Mouse (Mus musculus): ENCODE measurements around the gene Ube2h. TPM values are rescaled to one million over a fixed set of nuclear protein-coding genes. Genes with fewer than 3 reads are reported as not detected.
"Not testable (repeated sequence)": the region's sequence is repeated elsewhere in the genome, so short reads cannot be mapped to it uniquely, and the experiment has no call there.

The Ube2h gene
- polyA plus RNA-seq, 1 experiment from 2014 or later: 69.3 TPM

DNA sequence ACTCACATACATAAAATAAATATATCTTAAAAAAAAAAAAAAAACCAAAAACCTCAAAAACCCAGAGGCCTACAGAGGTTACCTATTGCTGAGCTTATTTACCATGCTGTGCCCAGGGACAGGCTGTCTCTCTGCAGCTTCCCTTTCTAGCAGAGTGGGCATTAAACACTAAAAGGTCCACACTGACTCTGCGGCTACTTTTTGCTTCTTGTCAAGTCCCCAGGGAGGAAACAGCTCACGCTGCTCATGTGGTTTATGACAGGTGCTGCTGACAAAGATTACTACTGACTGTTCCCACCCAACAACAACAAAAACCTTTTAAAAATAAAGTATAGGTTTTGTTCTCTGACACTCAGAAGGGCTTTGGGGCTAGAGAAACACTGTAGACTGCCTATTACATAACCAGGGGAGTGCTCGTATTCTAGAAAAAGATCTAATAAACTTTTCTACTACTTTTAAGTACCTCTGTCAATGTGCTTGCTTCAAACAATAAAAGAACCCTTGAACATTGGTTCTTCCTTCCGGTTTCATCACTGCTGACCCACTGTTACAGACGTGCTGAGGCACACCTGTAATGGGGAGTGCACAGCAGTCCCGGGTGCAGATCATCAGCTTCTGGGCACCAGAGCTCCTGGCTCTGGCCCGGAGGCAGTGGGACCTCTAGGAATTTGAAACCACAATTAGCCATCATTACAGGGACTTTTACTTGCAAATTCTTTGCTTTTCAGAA, 77.2 kb downstream of the Ube2h start:
- ATAC-seq (ENCODE audit: insufficient number of reproducible peaks, low FRiP score): no peak
- H3K36me3 ChIP-seq: peaks cover 36% of the 10 kb centered on the region
- H3K4me2 ChIP-seq: no peak overlapping the region
- H3K9me3 ChIP-seq (replicated peaks): no peaks in the 10 kb centered on the region
- peaks cover 25% of the 10 kb centered on the region for H3K4me1 ChIP-seq (replicated peaks)
- no peaks in the 10 kb centered on the region for H3K27me3 ChIP-seq (replicated peaks)
- no peak overlapping the region for H3K9ac ChIP-seq
- H3K27ac ChIP-seq (ENCODE audit: poor library complexity, severe bottlenecking): no peak overlapping the region
- 82% methylated on average over 7 of the region's 7 CpGs for WGBS
- no peak overlapping the region for H3K4me3 ChIP-seq

DNA sequence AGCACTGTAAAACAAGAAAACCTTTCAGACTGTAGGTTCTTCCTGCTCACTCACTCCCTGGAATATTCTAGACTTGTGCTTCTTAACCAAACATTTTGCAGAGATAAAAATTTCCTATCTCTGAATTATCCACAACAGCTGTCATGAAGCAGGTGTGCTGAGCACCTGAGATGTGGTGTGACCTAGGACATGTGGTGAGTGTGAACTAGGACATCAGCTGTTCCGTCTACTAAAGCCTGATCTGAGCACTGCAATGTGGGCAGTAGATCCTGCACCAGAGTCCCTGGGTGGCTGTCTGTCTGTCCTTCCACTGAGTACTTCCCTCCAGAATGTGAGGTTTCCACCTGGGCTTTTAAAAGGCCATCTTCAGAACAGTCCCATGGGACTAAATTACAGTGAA, 79.6 kb downstream of the Ube2h start:
- 79% methylated on average over 1 of the region's 1 CpGs for WGBS
- Histone ChIP-seq H3K27ac (ENCODE audit: poor library complexity, severe bottlenecking) (no peak overlapping the region), H3K9me3 (replicated peaks) (no peaks in the 10 kb centered on the region), H3K9ac (no peak overlapping the region), H3K4me3 (no peak overlapping the region), H3K4me1 (replicated peaks) (peaks cover 10% of the 10 kb centered on the region), H3K27me3 (replicated peaks) (no peaks in the 10 kb centered on the region), H3K4me2 (no peak overlapping the region), H3K36me3 (peaks cover 49% of the 10 kb centered on the region)
- no peak for ATAC-seq (ENCODE audit: insufficient number of reproducible peaks, low FRiP score)

DNA sequence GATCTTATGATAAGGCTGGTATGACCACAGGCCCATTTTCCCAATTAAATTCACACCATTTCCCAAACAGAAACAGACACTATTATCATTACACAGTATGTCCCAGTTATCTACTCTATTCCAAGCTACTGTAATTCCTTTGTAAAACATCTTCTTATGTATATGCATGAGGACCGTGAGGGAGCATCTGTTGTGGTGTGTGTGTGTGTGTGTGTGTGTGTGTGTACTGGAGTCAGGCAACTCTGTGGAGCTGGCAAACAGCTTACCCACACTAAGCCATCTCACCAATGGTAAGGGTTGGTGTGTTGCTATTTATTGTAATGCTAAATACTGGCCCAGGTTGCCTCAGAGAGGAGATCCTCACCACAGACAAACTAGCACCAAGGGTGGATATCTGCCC, 82.0 kb downstream of the Ube2h start:
- no peaks in the 10 kb centered on the region for H3K27me3 ChIP-seq (replicated peaks)
- H3K27ac ChIP-seq (ENCODE audit: poor library complexity, severe bottlenecking): no peak overlapping the region
- 89% methylated on average over 1 of the region's 1 CpGs for WGBS
- no peaks in the 10 kb centered on the region for H3K9me3 ChIP-seq (replicated peaks)
- no peak overlapping the region for H3K4me3 ChIP-seq
- H3K9ac ChIP-seq: no peak overlapping the region
- peaks cover 60% of the 10 kb centered on the region for H3K36me3 ChIP-seq
- H3K4me1 ChIP-seq (replicated peaks): peaks cover 3% of the 10 kb centered on the region; the same call in 1 of the 2 replicates
- ATAC-seq (ENCODE audit: insufficient number of reproducible peaks, low FRiP score): no peak
- H3K4me2 ChIP-seq: no peak overlapping the region

DNA sequence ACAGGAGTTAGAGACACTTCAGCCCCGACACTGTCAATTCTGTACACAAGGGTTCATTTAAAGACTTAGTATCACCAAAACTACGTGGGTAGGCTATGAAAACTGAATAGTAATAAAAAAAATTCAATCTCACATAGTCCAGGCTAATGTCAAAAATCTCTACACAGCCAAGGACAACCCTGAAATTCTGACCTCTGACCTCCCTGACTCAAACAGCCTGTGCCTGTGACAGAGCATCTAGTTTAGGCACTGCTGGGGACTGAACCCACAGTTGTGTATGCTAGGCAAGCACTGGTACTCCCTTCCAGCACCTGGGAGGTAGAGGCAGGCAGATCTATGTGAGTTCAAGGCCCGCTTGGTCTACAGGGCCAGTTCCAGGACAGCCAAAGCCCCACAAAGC, 86.8 kb downstream of the Ube2h start:
- no peak for ATAC-seq (ENCODE audit: insufficient number of reproducible peaks, low FRiP score)
- WGBS: 91% methylated on average over 3 of the region's 3 CpGs
- no peak overlapping the region for H3K9ac ChIP-seq

DNA sequence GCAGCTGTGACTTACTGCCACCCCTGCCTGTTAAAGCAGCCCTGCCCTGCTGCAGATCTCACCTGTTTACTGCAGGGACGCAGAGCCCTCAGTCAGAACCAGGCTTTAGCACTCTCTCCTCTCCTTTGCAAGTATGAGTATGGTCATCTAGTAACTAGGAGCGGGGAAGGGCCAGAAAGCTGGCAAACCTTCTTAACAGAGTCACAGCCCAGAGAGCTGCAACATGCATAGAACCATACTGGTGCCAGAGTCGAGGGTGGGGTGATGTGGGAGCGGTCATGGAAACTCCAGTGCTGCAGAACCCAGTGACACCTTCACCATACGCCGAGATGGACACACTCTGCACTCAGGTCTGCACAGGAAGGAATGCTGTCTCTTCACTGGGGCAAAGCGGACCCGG, 91.9 kb downstream of the Ube2h start:
- Histone ChIP-seq H3K27me3 (replicated peaks) (no peaks in the 10 kb centered on the region), H3K4me2 (no peak overlapping the region), H3K9ac (no peak overlapping the region), H3K9me3 (replicated peaks) (no peaks in the 10 kb centered on the region), H3K36me3 (peaks cover 21% of the 10 kb centered on the region), H3K4me1 (replicated peaks) (no peaks in the 10 kb centered on the region), H3K27ac (ENCODE audit: poor library complexity, severe bottlenecking) (no peak overlapping the region), H3K4me3 (no peak overlapping the region)
- WGBS: 85% methylated on average over 8 of the region's 8 CpGs
- ATAC-seq (ENCODE audit: insufficient number of reproducible peaks, low FRiP score): no peak

More for the DNA sequence above, 86.8 kb downstream of the Ube2h start:
- H3K9me3 ChIP-seq (replicated peaks): no peaks in the 10 kb centered on the region
- H3K4me1 ChIP-seq (replicated peaks): no peaks in the 10 kb centered on the region; the same call in 1 of the 2 replicates
- H3K4me2 ChIP-seq: no peak overlapping the region
- peaks cover 45% of the 10 kb centered on the region for H3K36me3 ChIP-seq
- H3K27me3 ChIP-seq (replicated peaks): no peaks in the 10 kb centered on the region
- no peak overlapping the region for H3K27ac ChIP-seq (ENCODE audit: poor library complexity, severe bottlenecking)
- H3K4me3 ChIP-seq: no peak overlapping the region

DNA sequence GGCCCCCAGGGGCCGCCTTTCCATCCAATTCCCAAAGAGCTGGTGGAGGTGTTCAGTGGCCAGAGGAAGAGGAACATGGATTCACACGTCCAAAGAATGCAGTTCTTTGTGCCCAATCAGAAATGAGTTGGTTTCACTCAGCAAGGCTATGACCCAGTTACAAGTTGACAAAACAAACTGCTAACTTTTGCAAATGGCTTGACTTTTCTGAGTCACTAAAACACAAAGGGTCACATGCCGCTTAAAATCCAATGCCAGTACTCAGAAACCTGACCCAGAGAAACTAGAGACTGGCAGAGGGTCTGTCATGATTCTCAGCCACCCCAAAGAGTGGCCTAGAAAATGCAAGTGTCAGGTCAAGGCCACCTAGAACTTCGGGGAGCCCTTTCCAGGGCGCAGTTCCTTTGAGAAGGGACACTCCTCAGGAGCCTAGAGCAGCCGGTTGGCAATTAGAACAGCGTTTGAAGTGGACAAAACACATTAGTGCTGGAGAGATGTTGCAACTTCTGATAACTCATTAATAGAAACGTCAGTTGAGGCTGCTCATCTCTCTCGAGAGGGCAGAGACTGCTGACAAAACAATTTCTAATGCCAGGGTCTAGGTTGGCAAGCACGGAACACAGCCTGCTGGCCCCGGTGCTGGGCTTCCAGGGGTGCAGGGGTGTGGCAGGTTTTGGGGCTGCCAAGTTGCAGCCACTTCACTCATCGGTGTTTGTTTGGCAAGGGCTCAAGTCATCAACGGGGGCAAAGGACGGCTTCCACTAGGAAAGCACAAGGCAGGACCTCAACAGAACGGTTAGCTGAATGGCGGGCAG, 92.5 kb downstream of the Ube2h start:
- WGBS: 76% methylated on average over 16 of the region's 16 CpGs
- H3K9ac ChIP-seq: no peak overlapping the region
- peaks cover 21% of the 10 kb centered on the region for H3K36me3 ChIP-seq
- H3K4me2 ChIP-seq: no peak overlapping the region
- H3K27me3 ChIP-seq (replicated peaks): no peaks in the 10 kb centered on the region
- no peak for ATAC-seq (ENCODE audit: insufficient number of reproducible peaks, low FRiP score)
- H3K9me3 ChIP-seq (replicated peaks): no peaks in the 10 kb centered on the region
- no peaks in the 10 kb centered on the region for H3K4me1 ChIP-seq (replicated peaks)
- H3K4me3 ChIP-seq: no peak overlapping the region
- no peak overlapping the region for H3K27ac ChIP-seq (ENCODE audit: poor library complexity, severe bottlenecking)

DNA sequence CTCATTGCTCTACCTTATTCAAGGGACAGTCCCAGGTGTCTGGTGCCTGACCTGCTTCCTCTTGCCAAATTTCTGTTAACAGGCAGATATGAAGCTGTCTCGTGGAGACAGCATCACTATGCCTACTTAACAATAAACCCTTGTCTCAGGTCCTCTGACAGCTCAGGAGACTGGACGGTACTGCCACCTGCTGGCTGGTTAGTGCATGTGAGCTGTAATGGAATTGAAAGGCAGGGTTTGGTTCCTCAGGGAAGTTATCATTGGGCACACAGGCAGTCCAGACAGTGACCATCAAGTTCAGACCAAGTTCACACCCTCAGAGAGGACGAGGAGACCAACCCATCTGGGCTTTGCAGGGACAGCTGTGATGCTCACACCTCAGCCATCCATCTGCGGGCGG, 93.6 kb downstream of the Ube2h start:
- no peak overlapping the region for H3K4me3 ChIP-seq
- H3K4me1 ChIP-seq (replicated peaks): peaks cover 2% of the 10 kb centered on the region
- H3K27me3 ChIP-seq (replicated peaks): no peaks in the 10 kb centered on the region
- H3K9me3 ChIP-seq (replicated peaks): no peaks in the 10 kb centered on the region
- H3K27ac ChIP-seq (ENCODE audit: poor library complexity, severe bottlenecking): no peak overlapping the region
- H3K4me2 ChIP-seq: no peak overlapping the region
- ATAC-seq (ENCODE audit: insufficient number of reproducible peaks, low FRiP score): peak; percentile 33; the same call in 1 of the 2 replicates
- peaks cover 20% of the 10 kb centered on the region for H3K36me3 ChIP-seq
- 32% methylated on average over 5 of the region's 5 CpGs for WGBS
- no peak overlapping the region for H3K9ac ChIP-seq

DNA sequence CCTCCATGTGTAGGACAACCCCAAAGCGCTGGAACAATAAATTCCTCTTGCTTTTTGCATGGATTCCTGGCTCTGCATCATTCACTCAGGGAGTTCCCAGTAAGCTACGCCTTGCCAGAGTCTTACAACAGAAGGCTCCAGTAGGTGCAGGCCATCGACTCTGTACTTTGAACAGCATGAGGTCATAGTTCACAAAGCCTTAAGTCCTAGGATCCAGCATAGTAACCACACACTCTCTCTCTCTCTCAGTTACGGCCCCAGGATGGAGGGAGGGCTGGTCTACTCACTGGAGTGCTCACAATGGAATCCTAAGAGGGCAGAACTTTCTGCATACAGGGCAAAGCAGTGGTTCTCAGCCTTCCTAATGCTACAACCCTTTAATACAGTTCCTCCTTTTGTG, 95.5 kb downstream of the Ube2h start:
- no peaks in the 10 kb centered on the region for H3K27me3 ChIP-seq (replicated peaks)
- no peak overlapping the region for H3K4me2 ChIP-seq
- H3K9me3 ChIP-seq (replicated peaks): no peaks in the 10 kb centered on the region
- H3K4me1 ChIP-seq (replicated peaks): peaks cover 4% of the 10 kb centered on the region
- no peak overlapping the region for H3K27ac ChIP-seq (ENCODE audit: poor library complexity, severe bottlenecking)
- no peak for ATAC-seq (ENCODE audit: insufficient number of reproducible peaks, low FRiP score)
- H3K9ac ChIP-seq: no peak overlapping the region
- H3K36me3 ChIP-seq: peaks cover 11% of the 10 kb centered on the region; the same call in 1 of the 2 replicates
- no peak overlapping the region for H3K4me3 ChIP-seq
- 63% methylated on average over 4 of the region's 4 CpGs for WGBS

DNA sequence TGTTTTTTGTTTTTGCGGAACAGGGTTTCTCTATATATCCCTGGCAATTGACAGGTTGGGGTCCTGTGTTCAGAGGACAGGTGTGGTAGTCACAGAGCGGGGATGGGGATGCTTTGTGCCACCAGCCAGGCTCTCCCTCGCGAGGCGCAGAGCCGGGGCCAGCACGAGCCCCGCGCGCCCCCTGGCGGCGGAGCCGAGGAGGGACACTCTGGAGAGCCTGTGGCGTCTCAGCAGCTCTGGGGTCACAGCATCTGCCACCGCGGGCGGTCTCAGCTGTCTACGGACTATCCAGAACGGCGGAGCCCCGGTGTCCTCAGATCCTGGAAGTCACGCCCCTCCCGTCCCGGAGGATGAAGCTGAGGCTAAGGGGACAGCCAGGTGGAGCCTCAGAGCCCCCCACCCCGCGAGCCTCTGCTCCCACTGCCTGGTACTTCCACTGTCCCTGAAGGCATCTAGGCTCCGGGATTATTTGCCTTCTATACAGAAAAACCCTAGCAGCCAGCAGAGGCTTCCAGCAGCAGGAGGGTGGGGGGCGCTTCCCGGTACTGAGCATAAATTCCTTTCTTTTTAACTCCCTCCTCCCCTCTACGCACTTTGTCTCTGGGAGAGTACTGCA, 98.6 kb downstream of the Ube2h start:
- no peak overlapping the region for H3K27ac ChIP-seq (ENCODE audit: poor library complexity, severe bottlenecking)
- H3K4me3 ChIP-seq: peak overlapping the region; percentile 12; the same call in 1 of the 2 replicates
- H3K9me3 ChIP-seq (replicated peaks): no peaks in the 10 kb centered on the region
- WGBS: 7% methylated on average over 30 of the region's 30 CpGs
- no peaks in the 10 kb centered on the region for H3K27me3 ChIP-seq (replicated peaks)
- H3K9ac ChIP-seq: no peak overlapping the region
- H3K4me2 ChIP-seq: peak overlapping the region; percentile 61
- H3K4me1 ChIP-seq (replicated peaks): peaks cover 4% of the 10 kb centered on the region
- ATAC-seq (ENCODE audit: insufficient number of reproducible peaks, low FRiP score): peak; percentile 73
- H3K36me3 ChIP-seq: no peaks in the 10 kb centered on the region

DNA sequence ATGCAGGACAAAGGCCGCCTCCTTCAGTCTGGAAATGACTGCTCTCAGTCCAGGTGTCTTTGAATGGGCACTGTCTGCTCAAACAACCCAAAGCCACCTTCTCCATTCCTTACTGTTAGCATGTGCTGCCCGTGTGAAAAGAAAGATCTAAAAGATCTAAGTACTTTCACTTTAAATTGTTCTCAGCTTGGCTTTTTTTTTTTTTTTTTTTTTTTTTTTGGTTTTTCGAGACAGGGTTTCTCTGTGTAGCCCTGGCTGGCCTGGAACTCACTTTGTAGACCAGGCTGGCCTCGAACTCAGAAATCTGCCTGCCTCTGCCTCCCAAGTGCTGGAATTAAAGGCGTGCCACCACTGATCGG, 99.2 kb downstream of the Ube2h start:
- H3K4me3 ChIP-seq; H3K27me3 ChIP-seq (replicated peaks); H3K27ac ChIP-seq (ENCODE audit: poor library complexity, severe bottlenecking); H3K9me3 ChIP-seq (replicated peaks); H3K4me2 ChIP-seq; H3K9ac ChIP-seq; H3K4me1 ChIP-seq (replicated peaks); ATAC-seq (ENCODE audit: insufficient number of reproducible peaks, low FRiP score); H3K36me3 ChIP-seq: not testable (repeated sequence)
- WGBS: 73% methylated on average over 5 of the region's 6 CpGs

DNA sequence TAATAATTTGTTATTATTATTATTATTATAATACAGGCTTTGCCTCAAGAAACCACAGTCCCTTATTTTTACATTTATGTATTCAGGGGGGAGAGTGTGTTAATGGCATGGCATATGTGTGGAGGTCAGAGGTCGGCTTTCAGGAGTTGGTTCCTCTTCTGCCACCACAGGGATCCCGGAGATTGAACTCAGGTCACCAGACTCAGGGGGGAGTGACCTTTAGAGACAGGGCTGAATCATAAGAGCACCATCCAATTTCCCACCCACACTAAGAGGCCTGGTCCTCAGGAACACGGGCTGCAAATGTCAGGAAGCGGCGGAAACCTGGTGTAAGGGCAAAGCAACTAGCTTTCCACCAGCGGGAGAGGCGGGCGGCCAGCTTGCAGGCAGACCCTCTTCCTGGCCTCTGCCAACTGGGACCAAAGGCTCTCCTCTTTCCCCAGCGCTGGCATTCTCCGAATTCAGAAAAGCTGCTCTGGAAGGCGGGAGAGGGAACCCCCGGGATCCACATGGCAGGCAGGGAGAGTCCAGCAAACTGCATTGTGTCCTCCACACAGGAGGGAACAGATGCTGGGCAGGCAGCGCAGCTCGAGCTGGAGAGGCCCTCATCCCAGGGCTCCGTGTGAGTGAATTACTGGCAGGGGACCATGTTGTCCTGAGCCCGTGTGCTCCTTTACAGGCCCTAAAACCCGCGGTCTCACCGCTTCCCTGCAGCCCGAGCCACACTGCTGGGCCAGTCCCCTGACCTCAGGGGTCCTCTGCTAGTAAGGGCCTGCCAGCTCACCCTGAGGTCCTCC, 99.8 kb downstream of the Ube2h start:
- Histone ChIP-seq H3K4me2 (no peak overlapping the region), H3K9me3 (replicated peaks) (no peaks in the 10 kb centered on the region), H3K27me3 (replicated peaks) (no peaks in the 10 kb centered on the region), H3K9ac (no peak overlapping the region), H3K27ac (ENCODE audit: poor library complexity, severe bottlenecking) (no peak overlapping the region), H3K4me1 (replicated peaks) (peaks cover 4% of the 10 kb centered on the region), H3K4me3 (no peak overlapping the region), H3K36me3 (no peaks in the 10 kb centered on the region)
- WGBS: 67% methylated on average over 20 of the region's 20 CpGs
- ATAC-seq (ENCODE audit: insufficient number of reproducible peaks, low FRiP score): no peak

Data from heart, embryonic 12.5 days (tissue).